Mouse (Mus musculus): ENCODE results near the gene Mia2. TPM values are rescaled to one million over a fixed set of nuclear protein-coding genes. Genes with fewer than 3 reads are reported as not detected.

Mia2 gene
- total and polyA plus RNA-seq, 3 experiments, result 103 to 175 TPM; not detected in 1

DNA sequence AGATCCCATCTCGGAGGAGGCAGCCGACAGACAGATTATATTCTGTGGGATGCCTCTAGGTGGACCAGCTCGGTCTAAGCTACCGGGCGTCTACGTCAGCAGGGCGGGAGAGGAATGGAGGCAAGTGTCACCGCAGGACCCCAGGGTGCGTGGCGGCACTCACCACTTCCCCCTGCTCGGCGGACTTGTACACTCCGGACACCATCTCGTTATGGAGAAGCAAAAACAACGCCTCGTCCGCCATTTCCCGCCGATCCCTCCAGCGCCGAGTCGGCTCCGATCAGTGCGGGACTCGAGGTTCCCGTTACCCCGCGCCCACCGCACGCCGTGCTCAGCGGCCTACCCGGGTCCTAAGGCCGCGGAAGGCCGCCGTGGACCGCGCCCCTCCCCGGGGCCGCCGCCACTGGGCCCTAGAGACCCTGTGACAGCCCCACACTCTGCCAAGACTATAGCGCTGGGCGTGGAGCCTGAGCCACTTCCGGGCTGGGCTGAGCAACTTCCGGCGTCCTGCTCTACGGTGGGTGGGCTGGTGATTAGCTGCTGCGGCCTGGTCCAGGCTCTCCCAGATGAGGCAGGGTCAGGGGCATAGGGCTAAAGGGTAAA is 34.5 kb upstream of the Mia2 start, which contains the start of gene Trappc6b (continued):
- TF ChIP-seq ELF1 (IDR thresholded peaks at IDR 0.05; ENCODE audit: low read depth, low read length), result peak; percentile 71
- TF ChIP-seq TAL1 (IDR thresholded peaks at IDR 0.05; ENCODE audit: low read length), result no peak
- TF ChIP-seq CHD2 (IDR thresholded peaks at IDR 0.05; ENCODE audit: low read length), result no peak

- H3K4me3 ChIP-seq (ENCODE audit: control insufficient read depth in 1 of 2, insufficient read depth in 1 of 2, low read depth in 2 of 2, low read length in 2 of 2), result peak overlapping the region; percentile 35 to 64
- H3K79me2 ChIP-seq (ENCODE audit: control insufficient read depth, insufficient read depth, low read length, poor library complexity), result peaks cover 37% of the 10 kb centered on the region
- DNase-seq (ENCODE audit: low read depth, low spot score), result peak; percentile 65
- peak overlapping the region; percentile 69 for H3K27ac ChIP-seq (ENCODE audit: control insufficient read depth, low read depth, low read length)
- peaks cover 3 to 15% of the 10 kb centered on the region in 2 experiments; a peak in 3 of 4 replicates for H3K4me1 ChIP-seq (ENCODE audit: control insufficient read depth in 1 of 2, insufficient read depth in 2 of 2, low read length in 2 of 2)
- peaks cover 17 to 28% of the 10 kb centered on the region in 2 experiments for H3K36me3 ChIP-seq (ENCODE audit: control insufficient read depth in 1 of 2, insufficient read depth in 2 of 2, low read length in 2 of 2)
- H3K9ac ChIP-seq (ENCODE audit: control insufficient read depth, low read depth, low read length, poor library complexity, severe bottlenecking), result peak overlapping the region; percentile 59
- no peaks in the 10 kb centered on the region for H3K27me3 ChIP-seq (ENCODE audit: control insufficient read depth in 1 of 2, insufficient read depth in 2 of 2, low read length in 2 of 2)
- H3K9me3 ChIP-seq (replicated peaks; ENCODE audit: insufficient read depth, low read length), result no peaks in the 10 kb centered on the region
- TF ChIP-seq RCOR1 (IDR thresholded peaks at IDR 0.05; ENCODE audit: low read depth, low read length) (peak; percentile 41; the same call in 1 of the 2 replicates), MAX (IDR thresholded peaks at IDR 0.05; ENCODE audit: low read length) (no peak; the same call in 1 of the 2 replicates), POLR2AphosphoS2 (IDR thresholded peaks at IDR 0.05; ENCODE audit: low read length) (no peak), ZC3H11A (IDR thresholded peaks at IDR 0.05; ENCODE audit: low read depth, low read length) (no peak), TCF12 (IDR thresholded peaks at IDR 0.05; ENCODE audit: low read depth, low read length) (peak; percentile 84), NELFE (IDR thresholded peaks at IDR 0.05; ENCODE audit: low read depth, low read length) (no peak), CTCF (IDR thresholded peaks at IDR 0.05 in 2 of 3, conservative IDR thresholded peaks at IDR 0.05 in 1 of 3; ENCODE audit: control insufficient read depth in 1 of 3, insufficient read depth in 1 of 3, low read depth in 2 of 3, low read length in 3 of 3, poor library complexity in 1 of 3, severe bottlenecking in 1 of 3) (no peak), MYB (IDR thresholded peaks at IDR 0.05; ENCODE audit: low read depth, low read length) (no peak), UBTF (IDR thresholded peaks at IDR 0.05; ENCODE audit: borderline replicate concordance, insufficient read depth, low read depth, low read length) (no peak), CHD1 (IDR thresholded peaks at IDR 0.05; ENCODE audit: low read depth, low read length) (no peak), SMC3 (IDR thresholded peaks at IDR 0.05; ENCODE audit: low read depth, low read length) (no peak), TAL1 (IDR thresholded peaks at IDR 0.05; ENCODE audit: low read length) (peak; percentile 57), EP300 (IDR thresholded peaks at IDR 0.05; ENCODE audit: low read depth in 1 of 2, low read length in 2 of 2) (peak; percentile 70 to 79), SIN3A (IDR thresholded peaks at IDR 0.05; ENCODE audit: low read length) (no peak; the same call in 1 of the 2 replicates), ZNF384 (IDR thresholded peaks at IDR 0.05; ENCODE audit: low read depth, low read length) (no peak), HCFC1 (IDR thresholded peaks at IDR 0.05; ENCODE audit: low read depth, low read length) (no peak), RAD21 (IDR thresholded peaks at IDR 0.05; ENCODE audit: low read depth, low read length) (no peak), TBP (IDR thresholded peaks at IDR 0.05; ENCODE audit: low read depth, low read length) (0 out of 2 replicates have a peak, but pooled peaks have one; percentile 19), USF1 (IDR thresholded peaks at IDR 0.05; ENCODE audit: low read depth, low read length) (no peak), NRF1 (IDR thresholded peaks at IDR 0.05; ENCODE audit: insufficient read depth, low read depth, low read length, poor library complexity, severe bottlenecking) (no peak), MAZ (IDR thresholded peaks at IDR 0.05; ENCODE audit: low read depth, low read length) (no peak), JUND (IDR thresholded peaks at IDR 0.05; ENCODE audit: low read depth, low read length) (no peak), ELF1 (IDR thresholded peaks at IDR 0.05; ENCODE audit: low read depth, low read length) (no peak), ETS1 (IDR thresholded peaks at IDR 0.05; ENCODE audit: low read depth, low read length) (peak; percentile 73), MAFK (IDR thresholded peaks at IDR 0.05; ENCODE audit: borderline replicate concordance, low read depth, low read length) (no peak), E2F4 (IDR thresholded peaks at IDR 0.05; ENCODE audit: borderline replicate concordance, low read depth, low read length) (no peak), GATA1 (IDR thresholded peaks at IDR 0.05; ENCODE audit: low read depth, low read length) (peak; percentile 89), ZKSCAN1 (IDR thresholded peaks at IDR 0.05; ENCODE audit: low read depth, low read length) (no peak), USF2 (IDR thresholded peaks at IDR 0.05; ENCODE audit: borderline replicate concordance in 1 of 2, insufficient read depth in 1 of 2, low read depth in 1 of 2, low read length in 2 of 2) (no peak), MEF2A (IDR thresholded peaks at IDR 0.05; ENCODE audit: extremely low read depth, insufficient replicate concordance, low read depth, low read length, poor library complexity, severe bottlenecking) (no peak), ZMIZ1 (IDR thresholded peaks at IDR 0.05; ENCODE audit: low read depth, low read length) (no peak), KAT2A (conservative IDR thresholded peaks at IDR 0.05; ENCODE audit: low read depth, low read length) (no peak), MXI1 (IDR thresholded peaks at IDR 0.05; ENCODE audit: low read depth, low read length) (peak; percentile 71)
These were observed 30.8 kb upstream of the Mia2 start for GRCm38 (mm10) chr12:59064837-59065236.
